Mouse (Mus musculus) adrenal gland, adult 18-20 months (tissue): ENCODE results near the gene Wnt2b. TPM values are rescaled to one million over a fixed set of nuclear protein-coding genes. Genes with fewer than 3 reads are reported as not detected.
A peak's percentile ranks its signal among the peaks of the same experiment; 100 is the strongest.

Experiments used
- DNase-seq, 2 experiments: peaks; one replicate each; pipeline ENCODE4 v3.0.0; 2021 to 2022; ENCODE audit warnings: low spot score in 2 of 2
- long read RNA-seq, 2 experiments: library from polyadenylated mRNA; stranded (forward); transcript quantifications; one replicate each; pipeline ENCODE4 v2.0.0; 2021
- total RNA-seq, 2 experiments: library from RNA; stranded (reverse); gene quantifications; 1 replicate in 1 of 2; 2 replicates in 1 of 2; pipeline ENCODE4 v1.2.3; 2021

Gene Wnt2b
- total RNA-seq = 10 to 100 TPM; 17.7 to 20.5 TPM
- long read RNA-seq, experiment 1 = 0 reads
- long read RNA-seq, experiment 2, partial matches to known transcripts = 0 of 2 reads
- long read RNA-seq, experiment 2, other reads (novel, unspliced or antisense) = 1 of 2 reads

GRCm38 (mm10) chr3:104961066-104962059, at the start of gene Wnt2b:
TSS of gene Wnt2b (minus strand) at chr3:104961921.
- peak; percentile 31 to 41 for DNase-seq

GRCm38 (mm10) chr3:105010681-105011339, 49.1 kb upstream of the Wnt2b start:
- DNase-seq = no peak

- DNase-seq = no peak
Observed at GRCm38 (mm10) chr3:105008070-105008469, 46.3 kb upstream of the Wnt2b start.

GRCm38 (mm10) chr3:105006101-105006500, 44.4 kb upstream of the Wnt2b start:
- no peak for DNase-seq

- DNase-seq = no peak
Observed at GRCm38 (mm10) chr3:105005561-105006065, 43.9 kb upstream of the Wnt2b start.

GRCm38 (mm10) chr3:105005011-105005410, 43.3 kb upstream of the Wnt2b start:
- no peak for DNase-seq

GRCm38 (mm10) chr3:105003960-105004463, 42.3 kb upstream of the Wnt2b start:
- DNase-seq = no peak

- no peak for DNase-seq
Observed at GRCm38 (mm10) chr3:105001374-105001773, 39.7 kb upstream of the Wnt2b start.

- peak in 1 of 2 experiments; percentile 41 for DNase-seq
Observed at GRCm38 (mm10) chr3:105000561-105000960, 38.8 kb upstream of the Wnt2b start.

- no peak for DNase-seq
Observed at GRCm38 (mm10) chr3:104997563-104997962, 35.8 kb upstream of the Wnt2b start.

- no peak for DNase-seq
Observed at GRCm38 (mm10) chr3:104995707-104996106, 34.0 kb upstream of the Wnt2b start.

- DNase-seq = no peak
Observed at GRCm38 (mm10) chr3:104994415-104994841, 32.7 kb upstream of the Wnt2b start.

GRCm38 (mm10) chr3:104993800-104994199, 32.1 kb upstream of the Wnt2b start:
- no peak for DNase-seq

- DNase-seq = peak; percentile 93 to 94
Observed at GRCm38 (mm10) chr3:104992709-104993388, 31.1 kb upstream of the Wnt2b start.

- DNase-seq = no peak
Observed at GRCm38 (mm10) chr3:104991703-104992102, 30.0 kb upstream of the Wnt2b start.

- no peak for DNase-seq
Observed at GRCm38 (mm10) chr3:104987884-104988283, 26.2 kb upstream of the Wnt2b start.

- DNase-seq = no peak
Observed at GRCm38 (mm10) chr3:104979735-104980134, 18.0 kb upstream of the Wnt2b start.

GRCm38 (mm10) chr3:104967548-104968300, 6.0 kb upstream of the Wnt2b start:
- DNase-seq = peak; percentile 93 to 94

GRCm38 (mm10) chr3:104965991-104966554, 4.4 kb upstream of the Wnt2b start:
- no peak for DNase-seq
